Mouse (Mus musculus) hindbrain, postnatal 0 days (tissue): ENCODE data around the gene Dock10. TPM values are rescaled to one million over a fixed set of nuclear protein-coding genes. Genes with fewer than 3 reads are reported as not detected.
"Not testable (repeated sequence)": the region's sequence is repeated elsewhere in the genome, so short reads cannot be mapped to it uniquely, and the experiment has no call there.

Experiments
- ATAC-seq: fragments of 200-750 bp; cut with Nextera tagmentation; 2 replicates; pipeline ENCODE4 v1.8.0; 2017; ENCODE audit warnings: mild to moderate bottlenecking, moderate TSS enrichment, moderate library complexity
- DNase-seq: peaks from one replicate; pipeline ENCODE4 v3.0.0-alpha.2; 2015; ENCODE audit warnings: low spot score
- H3K27ac ChIP-seq: fragments of 300-500 bp; sonication (generic); 2 replicates; pipeline ENCODE4 v1.5.1; 2014; ENCODE audit warnings: mild to moderate bottlenecking
- H3K27me3 ChIP-seq: fragments of 300-500 bp; sonication (generic); 2 replicates; pipeline ENCODE4 v1.6.1; 2014; ENCODE audit warnings: low read length, mixed read lengths; ENCODE audit not compliant: insufficient read depth
- H3K36me3 ChIP-seq: fragments of 300-500 bp; sonication (generic); 2 replicates; pipeline ENCODE4 v1.6.1; 2014; ENCODE audit warnings: low read length, mixed read lengths; ENCODE audit not compliant: insufficient read depth
- H3K4me1 ChIP-seq: fragments of 300-500 bp; sonication (generic); 2 replicates; pipeline ENCODE4 v1.6.1; 2014; ENCODE audit warnings: antibody characterized with exemption, low read length, mixed read lengths; ENCODE audit not compliant: insufficient read depth
- H3K4me2 ChIP-seq: fragments of 300-500 bp; sonication (generic); 2 replicates; pipeline ENCODE4 v1.6.1; 2014; ENCODE audit warnings: low read depth, mild to moderate bottlenecking, low read length, moderate library complexity, mixed read lengths
- H3K4me3 ChIP-seq: fragments of 300-500 bp; sonication (generic); 2 replicates; pipeline ENCODE4 v1.5.1; 2014; ENCODE audit warnings: low read length
- H3K9ac ChIP-seq: fragments of 300-500 bp; sonication (generic); replicated peaks from 2 replicates; pipeline ENCODE4 v1.6.1; 2014; ENCODE audit warnings: mild to moderate bottlenecking, low read length, moderate library complexity, mixed read lengths
- H3K9me3 ChIP-seq: fragments of 300-500 bp; sonication (generic); 2 replicates; pipeline ENCODE4 v1.6.1; 2016; ENCODE audit warnings: low read length, mixed read lengths
- CTCF ChIP-seq: IDR thresholded peaks from 2 replicates; pipeline ENCODE4 v1.5.1; 2016; ENCODE audit warnings: antibody characterized with exemption, control low read depth, low read depth
- WGBS: fragments of 180-500 bp; shearing (Covaris S2); extraction: QIAGEN DNeasy Blood & Tissue Kit; methylation state at CpG from one replicate; pipeline ENCODE4 v1.1.7; 2014; 5-methylcytosine and 5-hydroxymethylcytosine counted together
- polyA plus RNA-seq: library from polyadenylated mRNA; unstranded; fragments of >200 nt; fragmentation: Nextera tagmentation; extraction: Ambion mirVana; gene quantifications from 2 replicates; pipeline ENCODE4 v1.2.1, GENCODE M21; 2015
- total RNA-seq: library from RNA; depleted of rRNA; stranded (reverse); fragments of >200 nt; gene quantifications from 2 replicates; pipeline ENCODE4 v1.2.3, GENCODE M21; 2014

Dock10 gene
- total and polyA plus RNA-seq, 2 experiments from 2014 or later = 4.8 to 21.6 TPM

DNA sequence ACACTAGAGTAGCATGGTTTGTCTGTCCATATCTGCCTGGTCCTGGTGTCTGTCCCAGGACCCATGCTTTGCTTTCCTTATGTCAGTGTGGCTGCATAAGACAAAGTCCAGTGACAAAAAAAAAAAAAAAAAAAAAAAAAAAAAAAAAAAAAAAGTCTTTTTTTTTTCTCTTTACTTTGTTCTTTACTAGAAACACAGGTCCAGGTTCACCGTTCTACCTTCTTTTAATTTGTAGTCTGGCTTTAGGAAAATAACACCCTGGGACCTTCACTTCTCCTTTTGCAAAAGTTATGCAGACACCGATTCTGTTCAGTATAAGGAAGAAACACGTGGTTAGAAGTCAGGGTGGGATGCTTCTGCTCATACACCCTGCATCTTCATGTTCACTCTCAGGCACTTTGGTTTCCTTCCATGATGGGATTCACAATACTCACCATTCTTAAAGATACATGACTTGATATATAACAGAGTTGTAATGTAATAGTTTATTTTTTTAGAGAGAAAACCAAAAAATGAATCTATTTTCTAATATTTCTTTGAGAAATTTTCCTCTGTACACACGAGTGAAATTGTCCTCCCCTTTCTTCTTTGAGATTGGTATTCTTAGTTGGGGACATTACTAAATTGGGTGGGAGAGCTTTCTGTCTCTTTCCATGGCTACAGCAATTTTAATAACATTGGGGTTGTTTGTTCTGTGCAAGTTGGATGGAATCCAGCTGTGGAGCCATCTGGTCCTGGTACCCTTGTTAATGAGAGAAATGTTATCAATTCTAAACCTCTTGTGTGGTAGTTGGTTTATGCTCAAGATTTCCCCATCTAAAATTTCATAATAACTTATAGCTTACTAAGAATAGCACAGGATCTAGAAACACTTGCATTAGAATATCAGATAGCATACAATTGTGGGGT lies 5.0 kb upstream of the Dock10 start:
- no peak overlapping the region for H3K9ac ChIP-seq
- no peak overlapping the region for H3K4me2 ChIP-seq
- no peak for ATAC-seq
- peak; percentile 22 for DNase-seq
- no peak for TF ChIP-seq CTCF
- H3K36me3 ChIP-seq = no peaks in the 10 kb centered on the region
- no peaks in the 10 kb centered on the region for H3K4me1 ChIP-seq
- no peaks in the 10 kb centered on the region for H3K9me3 ChIP-seq
- WGBS = 68% methylated on average over 4 of the region's 4 CpGs
- H3K4me3 ChIP-seq = no peak overlapping the region
- no peaks in the 10 kb centered on the region for H3K27me3 ChIP-seq
- H3K27ac ChIP-seq = no peak overlapping the region

DNA sequence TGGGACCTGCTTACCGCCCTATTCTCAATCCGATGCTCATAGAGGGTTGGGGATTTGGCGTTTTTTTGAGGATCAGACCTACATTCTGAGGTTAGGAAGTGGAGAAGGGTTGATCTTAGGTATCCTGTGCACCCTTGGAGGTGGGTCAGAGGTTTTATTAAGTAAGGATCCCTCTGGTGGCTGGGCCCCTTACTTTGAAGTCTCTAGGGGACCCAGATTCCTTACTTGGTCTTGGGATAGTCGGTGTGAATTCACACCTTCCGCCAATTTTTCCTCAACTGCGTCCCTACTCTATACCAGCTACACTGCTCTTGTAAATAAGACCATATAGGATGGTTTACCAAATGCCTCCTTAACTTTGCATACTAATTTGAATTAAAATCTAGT lies 464 bp upstream of the Dock10 start:
- H3K4me2 ChIP-seq = peak overlapping the region; percentile 92
- H3K4me3 ChIP-seq = peak overlapping the region; percentile 74
- H3K36me3 ChIP-seq = no peaks in the 10 kb centered on the region
- no peak for DNase-seq
- WGBS = 12% methylated on average over 6 of the region's 6 CpGs
- no peaks in the 10 kb centered on the region for H3K27me3 ChIP-seq
- TF ChIP-seq CTCF = 0 out of 2 replicates have a peak, but pooled peaks have one; percentile 11
- peak overlapping the region; percentile 76 for H3K9ac ChIP-seq
- H3K27ac ChIP-seq = peak overlapping the region; percentile 81; the same call in 1 of the 2 replicates
- peaks cover 10% of the 10 kb centered on the region; the same call in 1 of the 2 replicates for H3K4me1 ChIP-seq
- H3K9me3 ChIP-seq = no peaks in the 10 kb centered on the region
- ATAC-seq = no peak

DNA sequence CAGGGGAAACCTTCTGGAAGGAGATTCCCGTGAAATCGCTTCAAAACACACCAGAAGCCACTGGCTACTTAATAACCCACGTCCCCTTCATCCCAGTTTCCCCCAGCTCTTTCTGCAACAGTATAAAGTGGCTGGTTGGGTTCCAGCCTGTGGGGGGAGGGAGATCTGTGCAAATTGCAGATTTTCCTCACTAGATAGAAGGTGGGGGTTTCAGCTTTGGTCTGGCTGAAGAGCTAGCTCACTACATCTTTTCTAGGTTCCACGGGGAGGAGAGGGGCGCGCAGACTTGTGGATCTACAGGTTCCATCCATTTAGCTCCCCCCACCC lies 714 bp downstream of the Dock10 start:
- peak overlapping the region; percentile 81 for H3K27ac ChIP-seq
- 0 out of 2 replicates have a peak, but pooled peaks cover 5% of the 10 kb centered on the region for H3K9me3 ChIP-seq
- ATAC-seq (peak; percentile 50), DNase-seq (peak; percentile 52)
- H3K9ac ChIP-seq = peak overlapping the region; percentile 76
- H3K36me3 ChIP-seq = no peaks in the 10 kb centered on the region
- no peak for TF ChIP-seq CTCF
- H3K4me2 ChIP-seq = peak overlapping the region; percentile 92
- peak overlapping the region; percentile 74 for H3K4me3 ChIP-seq
- H3K27me3 ChIP-seq = no peaks in the 10 kb centered on the region
- H3K4me1 ChIP-seq = peaks cover 10% of the 10 kb centered on the region; the same call in 1 of the 2 replicates
- 1% methylated on average over 6 of the region's 6 CpGs for WGBS

DNA sequence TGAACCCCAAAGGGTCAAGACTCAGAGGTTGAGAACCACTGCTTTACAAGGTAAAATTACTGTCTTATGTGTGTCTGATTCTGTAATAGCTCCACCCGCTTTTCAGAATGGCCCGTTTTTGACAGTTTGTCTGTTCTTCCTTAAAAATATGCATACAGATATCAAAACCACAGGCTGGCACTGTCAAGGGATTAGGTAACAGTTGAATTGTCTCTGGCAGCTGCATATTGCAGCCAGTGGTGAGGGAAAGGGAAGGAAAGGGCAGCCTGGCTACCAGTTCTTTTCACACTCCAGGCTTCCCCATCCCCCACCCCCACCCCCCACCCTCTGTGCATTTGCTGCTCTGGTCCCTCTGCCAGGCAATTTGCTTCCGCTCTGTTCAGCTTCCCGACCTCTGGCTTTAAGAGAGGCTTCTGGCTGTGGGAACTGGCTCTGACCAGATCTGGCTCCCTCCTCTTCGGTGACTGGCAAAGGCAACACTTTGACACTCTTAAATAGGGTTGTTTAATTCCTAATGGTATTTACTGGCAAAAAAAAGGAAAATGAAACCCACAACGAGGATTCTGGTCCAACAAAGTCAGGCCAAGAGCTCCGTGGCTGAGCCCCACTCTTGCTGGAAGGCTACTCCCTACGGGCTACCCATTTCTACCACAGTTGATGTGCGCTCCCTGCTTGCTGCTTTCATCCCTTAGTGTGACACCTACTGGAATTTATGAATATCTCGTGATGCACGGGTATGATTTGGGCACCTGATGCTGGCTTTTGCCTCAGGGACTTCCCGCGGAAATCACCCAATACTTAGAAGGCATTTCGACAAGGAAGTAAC lies 1.3 kb downstream of the Dock10 start:
- Histone ChIP-seq H3K9me3 (0 out of 2 replicates have a peak, but pooled peaks cover 5% of the 10 kb centered on the region), H3K27ac (peak overlapping the region; percentile 81)

DNA sequence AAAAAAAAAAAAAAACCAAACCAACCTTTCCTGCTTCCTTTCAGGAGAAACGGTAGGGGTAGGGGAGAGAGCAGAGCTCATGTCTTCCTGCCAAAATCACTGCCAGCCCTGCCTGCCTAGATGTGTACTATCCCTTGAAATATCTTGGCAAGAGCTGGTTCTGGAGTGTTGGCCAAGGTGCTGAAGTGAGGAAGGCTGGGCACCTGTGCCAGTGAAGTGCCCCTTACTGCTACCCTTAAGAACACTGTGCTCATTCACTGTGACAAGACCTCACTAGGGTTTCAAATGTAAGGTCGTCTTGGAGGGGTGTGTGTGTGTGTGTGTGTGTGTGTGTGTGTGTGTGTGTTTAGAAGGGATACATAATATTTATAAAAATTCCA lies 2.3 kb downstream of the Dock10 start:
- Histone ChIP-seq H3K36me3 (no peaks in the 10 kb centered on the region), H3K9me3 (0 out of 2 replicates have a peak, but pooled peaks cover 5% of the 10 kb centered on the region), H3K9ac (no peak overlapping the region), H3K4me3 (no peak overlapping the region), H3K4me2 (peak overlapping the region; percentile 92; the same call in 1 of the 2 replicates), H3K27ac (no peak overlapping the region), H3K4me1 (peaks cover 10% of the 10 kb centered on the region; the same call in 1 of the 2 replicates), H3K27me3 (no peaks in the 10 kb centered on the region)
- no peak for TF ChIP-seq CTCF
- DNase-seq (peak; percentile 46), ATAC-seq (no peak)
- 28% methylated on average over 2 of the region's 2 CpGs for WGBS

More for the DNA sequence above, 1.3 kb downstream of the Dock10 start:
- Histone ChIP-seq H3K27me3 (no peaks in the 10 kb centered on the region), H3K4me2 (peak overlapping the region; percentile 92), H3K4me3 (peak overlapping the region; percentile 74), H3K4me1 (peaks cover 10% of the 10 kb centered on the region; the same call in 1 of the 2 replicates), H3K9ac (peak overlapping the region; percentile 76; the same call in 1 of the 2 replicates), H3K36me3 (no peaks in the 10 kb centered on the region)
- TF ChIP-seq CTCF = peak; percentile 51
- DNase-seq (peak; percentile 70), ATAC-seq (peak; percentile 83)
- WGBS = 5% methylated on average over 14 of the region's 14 CpGs

DNA sequence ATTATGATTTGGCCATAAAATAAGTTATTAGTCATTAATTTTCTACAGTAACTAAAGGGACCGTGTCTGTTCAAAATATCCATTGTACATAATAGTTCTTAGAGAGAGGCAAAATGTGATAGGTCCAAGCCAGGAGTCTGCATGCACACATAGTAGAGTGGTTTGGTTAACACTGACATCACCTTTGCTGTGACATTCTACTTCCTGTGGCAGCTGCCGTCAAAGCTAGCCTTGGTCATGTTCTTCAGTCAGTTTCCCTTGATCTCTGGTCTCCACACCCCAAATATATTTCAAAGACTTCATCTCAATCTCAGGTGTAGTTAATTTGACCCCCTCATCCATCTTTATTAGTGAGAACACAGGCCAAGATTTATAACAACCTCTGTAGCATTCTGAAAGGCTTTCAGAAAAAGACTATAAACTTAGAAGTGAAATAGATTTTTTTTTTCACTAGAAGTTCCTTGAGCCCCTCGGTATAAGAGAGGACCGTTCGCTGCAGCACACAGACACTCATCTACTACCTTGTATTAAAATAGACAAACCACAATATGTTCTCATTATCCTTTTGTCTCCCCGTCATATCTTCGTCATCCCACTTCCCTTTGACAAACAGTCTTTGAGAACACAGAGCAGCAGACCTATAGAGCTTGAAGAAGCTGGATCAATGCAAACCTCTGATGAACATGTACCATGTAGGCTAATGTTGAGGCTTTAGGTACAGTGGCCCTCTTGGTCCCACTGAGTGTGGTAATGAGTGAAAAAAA lies 2.8 kb downstream of the Dock10 start:
- 87% methylated on average over 7 of the region's 7 CpGs for WGBS
- Histone ChIP-seq H3K4me2 (no peak overlapping the region), H3K9me3 (0 out of 2 replicates have a peak, but pooled peaks cover 5% of the 10 kb centered on the region), H3K4me3 (no peak overlapping the region), H3K27ac (no peak overlapping the region), H3K36me3 (no peaks in the 10 kb centered on the region), H3K9ac (no peak overlapping the region), H3K4me1 (peaks cover 10% of the 10 kb centered on the region; the same call in 1 of the 2 replicates), H3K27me3 (no peaks in the 10 kb centered on the region)
- no peak for TF ChIP-seq CTCF
- ATAC-seq (no peak), DNase-seq (no peak)

DNA sequence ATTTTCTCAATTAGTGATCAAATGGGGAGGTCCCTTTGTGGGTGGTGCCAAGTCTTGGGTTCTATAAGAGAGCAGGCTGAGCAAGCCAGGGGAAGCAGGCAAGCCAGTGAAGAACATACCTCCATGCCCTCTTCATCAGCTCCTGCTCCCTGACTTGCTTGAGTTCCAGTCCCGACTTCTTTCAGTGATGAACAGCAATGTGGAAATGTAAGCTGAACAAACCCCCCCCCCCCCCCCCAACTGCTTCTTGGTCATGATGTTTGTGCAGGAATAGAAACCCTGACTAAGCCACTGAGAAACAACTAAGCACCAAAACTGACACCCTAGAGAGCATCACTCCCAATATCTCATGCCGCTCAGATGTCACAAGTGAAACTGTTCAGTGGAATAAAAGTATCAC lies 9.2 kb downstream of the Dock10 start:
- 98% methylated on average over 2 of the region's 2 CpGs for WGBS
- H3K4me2 ChIP-seq = not testable (repeated sequence)

More for the DNA sequence above, 9.2 kb downstream of the Dock10 start:
- H3K4me1 ChIP-seq, DNase-seq, H3K27ac ChIP-seq, H3K4me3 ChIP-seq, H3K27me3 ChIP-seq, H3K36me3 ChIP-seq, H3K9ac ChIP-seq, H3K9me3 ChIP-seq, ATAC-seq: not testable (repeated sequence)
